Mouse (Mus musculus): ENCODE data around the gene Dhx58. TPM values are rescaled to one million over a fixed set of nuclear protein-coding genes. Genes with fewer than 3 reads are reported as not detected.

The Dhx58 gene
- total RNA-seq, 1 experiment, result 2.3 TPM

DNA sequence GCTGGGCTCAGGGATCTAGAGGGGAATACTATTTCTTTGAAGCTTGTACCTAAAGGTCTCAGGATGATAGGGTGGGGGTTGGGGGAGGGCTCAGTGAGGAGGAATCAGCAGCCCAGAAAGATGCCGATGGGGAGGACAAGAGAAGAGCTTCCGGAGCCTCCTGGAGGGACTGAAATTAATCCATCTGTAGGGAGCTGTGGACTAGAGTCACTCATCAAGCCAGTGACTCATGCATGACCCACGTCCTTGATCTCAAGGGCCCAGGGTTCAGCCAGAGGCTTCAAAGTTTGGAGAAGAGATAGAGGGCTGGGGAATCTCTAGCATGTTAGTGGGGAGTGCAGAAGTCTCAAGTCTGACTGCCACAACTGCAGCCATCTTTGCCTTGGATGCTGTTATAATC is 52.3 kb downstream of the Dhx58 start:
- no peak for DNase-seq (ENCODE audit: low read depth, low spot score)
- Histone ChIP-seq H3K4me1 (ENCODE audit: control insufficient read depth in 2 of 2, insufficient read depth in 2 of 2, low read length in 2 of 2, poor library complexity in 1 of 2) (peaks cover 2 to 18% of the 10 kb centered on the region in 2 experiments; a peak in 2 of 4 replicates), H3K9me3 (ENCODE audit: control insufficient read depth, insufficient read depth, low read depth, low read length) (no peaks in the 10 kb centered on the region), H3K27ac (ENCODE audit: insufficient read depth, low read depth, low read length, poor library complexity, severe bottlenecking) (no peak overlapping the region), H3K4me3 (ENCODE audit: insufficient read depth in 1 of 2, low read depth in 1 of 2, low read length in 2 of 2, poor library complexity in 1 of 2, severe bottlenecking in 1 of 2) (no peak overlapping the region), H3K9ac (ENCODE audit: insufficient read depth, low read depth, low read length, poor library complexity, severe bottlenecking) (no peak overlapping the region), H3K36me3 (ENCODE audit: control insufficient read depth, insufficient read depth, low read length, poor library complexity, severe bottlenecking) (no peaks in the 10 kb centered on the region)
- in situ Hi-C loops (cut with MboI; ENCODE audit: low sequenced_read_pairs in 2 of 2, unreplicated experiment in 2 of 2), result no loop called here
- no peak for TF ChIP-seq HCFC1 (IDR thresholded peaks at IDR 0.05; ENCODE audit: borderline replicate concordance, insufficient read depth, low read length)
- no peak for TF ChIP-seq ZC3H11A (IDR thresholded peaks at IDR 0.05; ENCODE audit: borderline replicate concordance, low read depth, low read length)
- no peak for TF ChIP-seq CHD2 (IDR thresholded peaks at IDR 0.05; ENCODE audit: low read depth, low read length)
- TF ChIP-seq ZNF384 (IDR thresholded peaks at IDR 0.05; ENCODE audit: low read depth, low read length), result no peak
- no peak for TF ChIP-seq MAFK (IDR thresholded peaks at IDR 0.05; ENCODE audit: insufficient read depth, low read depth, low read length)

- no peak overlapping the region for H3K27ac ChIP-seq (ENCODE audit: insufficient read depth, low read depth, low read length, poor library complexity, severe bottlenecking)
- H3K9me3 ChIP-seq (ENCODE audit: control insufficient read depth, insufficient read depth, low read depth, low read length), result no peaks in the 10 kb centered on the region
- H3K36me3 ChIP-seq (ENCODE audit: control insufficient read depth, insufficient read depth, low read length, poor library complexity, severe bottlenecking), result no peaks in the 10 kb centered on the region
- in situ Hi-C loops (cut with MboI; ENCODE audit: low sequenced_read_pairs in 2 of 2, unreplicated experiment in 2 of 2), result no loop called here
- H3K9ac ChIP-seq (ENCODE audit: insufficient read depth, low read depth, low read length, poor library complexity, severe bottlenecking), result no peak overlapping the region
- H3K4me1 ChIP-seq (ENCODE audit: control insufficient read depth in 2 of 2, insufficient read depth in 2 of 2, low read length in 2 of 2, poor library complexity in 1 of 2), result peaks cover 2 to 15% of the 10 kb centered on the region in 2 experiments; a peak in 2 of 4 replicates
- TF ChIP-seq CHD2 (IDR thresholded peaks at IDR 0.05; ENCODE audit: low read depth, low read length) (no peak), MAFK (IDR thresholded peaks at IDR 0.05; ENCODE audit: insufficient read depth, low read depth, low read length) (no peak), ZNF384 (IDR thresholded peaks at IDR 0.05; ENCODE audit: low read depth, low read length) (no peak), HCFC1 (IDR thresholded peaks at IDR 0.05; ENCODE audit: borderline replicate concordance, insufficient read depth, low read length) (no peak), ZC3H11A (IDR thresholded peaks at IDR 0.05; ENCODE audit: borderline replicate concordance, low read depth, low read length) (no peak)
- H3K4me3 ChIP-seq (ENCODE audit: insufficient read depth in 1 of 2, low read depth in 1 of 2, low read length in 2 of 2, poor library complexity in 1 of 2, severe bottlenecking in 1 of 2), result no peak overlapping the region
- DNase-seq (ENCODE audit: low read depth, low spot score), result no peak
Observed at GRCm38 (mm10) chr11:100651205-100651604, 52.9 kb downstream of the Dhx58 start.

DNA sequence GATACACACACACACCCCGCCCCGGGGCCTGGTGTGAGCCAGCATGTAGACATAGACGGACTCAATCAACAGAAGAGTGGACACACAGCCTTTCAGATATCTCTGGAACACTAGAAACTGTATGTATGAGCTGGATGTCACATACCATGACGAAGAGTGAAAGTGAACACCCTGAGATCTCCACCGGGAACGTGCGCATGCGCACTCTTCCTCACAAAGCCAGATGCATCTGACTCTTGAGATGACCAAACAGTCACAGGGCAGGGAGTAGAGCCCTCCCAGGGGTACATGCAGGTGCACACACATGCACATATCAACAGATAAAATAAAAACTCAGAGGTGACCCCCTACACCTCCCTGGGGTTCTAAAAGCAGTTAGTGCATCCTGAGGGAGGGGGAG is 55.7 kb downstream of the Dhx58 start:
- Histone ChIP-seq H3K9ac (ENCODE audit: insufficient read depth, low read depth, low read length, poor library complexity, severe bottlenecking) (no peak overlapping the region), H3K36me3 (ENCODE audit: control insufficient read depth, insufficient read depth, low read length, poor library complexity, severe bottlenecking) (no peaks in the 10 kb centered on the region), H3K4me1 (ENCODE audit: control insufficient read depth in 2 of 2, insufficient read depth in 2 of 2, low read length in 2 of 2, poor library complexity in 1 of 2) (peaks cover 0 to 13% of the 10 kb centered on the region in 2 experiments; a peak in 1 of 4 replicates), H3K4me3 (ENCODE audit: insufficient read depth in 1 of 2, low read depth in 1 of 2, low read length in 2 of 2, poor library complexity in 1 of 2, severe bottlenecking in 1 of 2) (no peak overlapping the region), H3K27ac (ENCODE audit: insufficient read depth, low read depth, low read length, poor library complexity, severe bottlenecking) (no peak overlapping the region), H3K9me3 (ENCODE audit: control insufficient read depth, insufficient read depth, low read depth, low read length) (no peaks in the 10 kb centered on the region)
- in situ Hi-C loops (cut with MboI; ENCODE audit: low sequenced_read_pairs in 2 of 2, unreplicated experiment in 2 of 2), result no loop called here
- DNase-seq (ENCODE audit: low read depth, low spot score), result no peak
- no peak for TF ChIP-seq MAFK (IDR thresholded peaks at IDR 0.05; ENCODE audit: insufficient read depth, low read depth, low read length)
- TF ChIP-seq ZNF384 (IDR thresholded peaks at IDR 0.05; ENCODE audit: low read depth, low read length), result no peak
- TF ChIP-seq HCFC1 (IDR thresholded peaks at IDR 0.05; ENCODE audit: borderline replicate concordance, insufficient read depth, low read length), result no peak
- TF ChIP-seq CHD2 (IDR thresholded peaks at IDR 0.05; ENCODE audit: low read depth, low read length), result no peak
- no peak for TF ChIP-seq ZC3H11A (IDR thresholded peaks at IDR 0.05; ENCODE audit: borderline replicate concordance, low read depth, low read length)

- no peak overlapping the region for H3K9ac ChIP-seq (ENCODE audit: insufficient read depth, low read depth, low read length, poor library complexity, severe bottlenecking)
- H3K36me3 ChIP-seq (ENCODE audit: control insufficient read depth, insufficient read depth, low read length, poor library complexity, severe bottlenecking), result no peaks in the 10 kb centered on the region
- no peak overlapping the region for H3K4me3 ChIP-seq (ENCODE audit: insufficient read depth in 1 of 2, low read depth in 1 of 2, low read length in 2 of 2, poor library complexity in 1 of 2, severe bottlenecking in 1 of 2)
- in situ Hi-C loops (cut with MboI; ENCODE audit: low sequenced_read_pairs in 2 of 2, unreplicated experiment in 2 of 2), result no loop called here
- no peaks in the 10 kb centered on the region for H3K9me3 ChIP-seq (ENCODE audit: control insufficient read depth, insufficient read depth, low read depth, low read length)
- peaks cover 0 to 11% of the 10 kb centered on the region in 2 experiments; a peak in 1 of 4 replicates for H3K4me1 ChIP-seq (ENCODE audit: control insufficient read depth in 2 of 2, insufficient read depth in 2 of 2, low read length in 2 of 2, poor library complexity in 1 of 2)
- TF ChIP-seq HCFC1 (IDR thresholded peaks at IDR 0.05; ENCODE audit: borderline replicate concordance, insufficient read depth, low read length), result no peak
- TF ChIP-seq ZNF384 (IDR thresholded peaks at IDR 0.05; ENCODE audit: low read depth, low read length), result no peak
- DNase-seq (ENCODE audit: low read depth, low spot score), result peak; percentile 87
- no peak overlapping the region for H3K27ac ChIP-seq (ENCODE audit: insufficient read depth, low read depth, low read length, poor library complexity, severe bottlenecking)
Observed at GRCm38 (mm10) chr11:100646265-100646664, 57.8 kb downstream of the Dhx58 start.

Other genes with a start within 250 kb of the Dhx58 start
- gene Klhl11, start 231.5 kb downstream of the Dhx58 start, total RNA-seq (2012; rRNA removed), result 43.3 and 49.5 TPM in 2 replicates
- gene Acly, start 176.3 kb downstream of the Dhx58 start, total RNA-seq (2012; rRNA removed), result 202 and 209 TPM in 2 replicates
- gene Ttc25, start 158.7 kb downstream of the Dhx58 start, total RNA-seq (2012; rRNA removed), result 2.3 and 3.4 TPM in 2 replicates
- gene Cnp, start 129.4 kb downstream of the Dhx58 start, total RNA-seq (2012; rRNA removed), result 9.4 and 11.9 TPM in 2 replicates
- 27.3 and 30.7 TPM in 2 replicates for gene Nkiras2, start 85.0 kb downstream of the Dhx58 start, total RNA-seq (2012; rRNA removed)
- 139 and 208 TPM in 2 replicates for gene Dnajc7, start 84.1 kb downstream of the Dhx58 start, total RNA-seq (2012; rRNA removed)
- 0.09 and 0.37 TPM in 2 replicates for gene Zfp385c, start 11.8 kb downstream of the Dhx58 start, total RNA-seq (2012; rRNA removed)
- 40.8 and 44.4 TPM in 2 replicates for gene Kat2a, start 8.2 kb upstream of the Dhx58 start, total RNA-seq (2012; rRNA removed)
- gene Hspb9, start 9.6 kb upstream of the Dhx58 start, total RNA-seq (2012; rRNA removed), result 0.49 and 1.6 TPM in 2 replicates
- 83.8 and 124 TPM in 2 replicates for gene Rab5c, start 33.9 kb upstream of the Dhx58 start, total RNA-seq (2012; rRNA removed)
- gene Kcnh4, start 55.7 kb upstream of the Dhx58 start, total RNA-seq (2012; rRNA removed), result 0.45 and 0.48 TPM in 2 replicates
- not detected in 2 replicates for gene Hcrt, start 58.7 kb upstream of the Dhx58 start, total RNA-seq (2012; rRNA removed)
- gene Ghdc, start 66.7 kb upstream of the Dhx58 start, total RNA-seq (2012; rRNA removed), result 16.5 and 26.4 TPM in 2 replicates
- 3.4 and 4.3 TPM in 2 replicates for gene Stat5b, start 146.5 kb upstream of the Dhx58 start, total RNA-seq (2012; rRNA removed)
- 1.7 TPM in 2 replicates for gene Stat5a, start 155.1 kb upstream of the Dhx58 start, total RNA-seq (2012; rRNA removed)
- gene Stat3, start 235.3 kb upstream of the Dhx58 start, total RNA-seq (2012; rRNA removed), result 61.5 and 78.9 TPM in 2 replicates